Mouse (Mus musculus): ENCODE measurements around the gene Abi3bp.

Gene Abi3bp

GRCm38 (mm10) chr16:56686747-56687146 lies 209.1 kb downstream of the Abi3bp start:
- DNase-seq (ENCODE audit: low read depth, low spot score): peak; percentile 26

- DNase-seq (ENCODE audit: low read depth, low spot score): no peak
These were observed 213.0 kb downstream of the Abi3bp start for GRCm38 (mm10) chr16:56690715-56691114.

GRCm38 (mm10) chr16:56696448-56696847 lies 218.8 kb downstream of the Abi3bp start:
- no peak for DNase-seq (ENCODE audit: low read depth, low spot score)

- DNase-seq (ENCODE audit: low read depth, low spot score): no peak
These were observed 223.2 kb downstream of the Abi3bp start for GRCm38 (mm10) chr16:56700898-56701297.

GRCm38 (mm10) chr16:56705731-56706130 lies 228.1 kb downstream of the Abi3bp start:
- no peak for DNase-seq (ENCODE audit: low read depth, low spot score)

- no peak for DNase-seq (ENCODE audit: low read depth, low spot score)
These were observed 232.4 kb downstream of the Abi3bp start for GRCm38 (mm10) chr16:56710071-56710470.

- DNase-seq (ENCODE audit: low read depth, low spot score): no peak
These were observed 237.9 kb downstream of the Abi3bp start for GRCm38 (mm10) chr16:56715608-56716007.

GRCm38 (mm10) chr16:56716557-56717179 lies 239.0 kb downstream of the Abi3bp start:
- no peak for DNase-seq (ENCODE audit: low read depth, low spot score)

- peak; percentile 98 for DNase-seq (ENCODE audit: low read depth, low spot score)
These were observed 239.8 kb downstream of the Abi3bp start, which contains the start of gene Tfg for GRCm38 (mm10) chr16:56717224-56718200. Gene Tfg (minus strand): TSS chr16:56717450.

GRCm38 (mm10) chr16:56719031-56719430 lies 241.4 kb downstream of the Abi3bp start:
- DNase-seq (ENCODE audit: low read depth, low spot score): no peak

GRCm38 (mm10) chr16:56722357-56722756 lies 244.7 kb downstream of the Abi3bp start:
- no peak for DNase-seq (ENCODE audit: low read depth, low spot score)

- DNase-seq (ENCODE audit: low read depth, low spot score): no peak
These were observed 247.2 kb downstream of the Abi3bp start for GRCm38 (mm10) chr16:56724927-56725326.

- DNase-seq (ENCODE audit: low read depth, low spot score): no peak
These were observed 251.4 kb downstream of the Abi3bp start for GRCm38 (mm10) chr16:56729060-56729459.

All from telencephalon, adult 2 months (tissue).